Mouse (Mus musculus) gonadal fat pad, adult 2 months (tissue): Measurements from ENCODE around the gene Obp2b. TPM values are rescaled to one million over a fixed set of nuclear protein-coding genes. Genes with fewer than 3 reads are reported as not detected.

Experiments used
- DNase-seq: peaks from one replicate; pipeline ENCODE4 v3.0.0-alpha.2; 2012; ENCODE audit warnings: low read depth
- polyA plus RNA-seq: library from polyadenylated mRNA; depleted of rRNA; stranded (reverse); fragments of >200 nt; gene quantifications from 2 replicates; pipeline ENCODE4 v1.2.3, GENCODE M21; 2012; rRNA removed

Gene Obp2b
- polyA plus RNA-seq, 1 experiment: 0.22 TPM

- no peak for DNase-seq
Observed at GRCm38 (mm10) chr2:25779076-25779475, 42.3 kb downstream of the Obp2b start.

GRCm38 (mm10) chr2:25780921-25781320 is 44.1 kb downstream of the Obp2b start:
- DNase-seq: no peak

GRCm38 (mm10) chr2:25781957-25782356 is 45.1 kb downstream of the Obp2b start, which contains the start of gene Gm13539:
Gene Gm13539 (plus strand): TSS chr2:25782257.
- DNase-seq: no peak

GRCm38 (mm10) chr2:25785573-25786322 is 48.9 kb downstream of the Obp2b start:
- DNase-seq: no peak

GRCm38 (mm10) chr2:25789092-25789491 is 52.3 kb downstream of the Obp2b start:
- DNase-seq: no peak

Other genes starting within 250 kb of the Obp2b start
- gene Lcn12, start 243.1 kb upstream of the Obp2b start, polyA plus RNA-seq: 234 and 311 TPM in 2 replicates
- 19.2 and 54.8 TPM in 2 replicates for gene Fbxw5, start 236.3 kb upstream of the Obp2b start, polyA plus RNA-seq
- 15.1 and 15.8 TPM in 2 replicates for gene C8g, start 235.3 kb upstream of the Obp2b start, polyA plus RNA-seq
- gene Traf2, start 190.1 kb upstream of the Obp2b start, polyA plus RNA-seq: 13.7 and 17.0 TPM in 2 replicates
- gene Edf1, start 179.2 kb upstream of the Obp2b start, polyA plus RNA-seq: 115 and 139 TPM in 2 replicates
- 8.0 and 13.4 TPM in 2 replicates for gene Mamdc4, start 162.2 kb upstream of the Obp2b start, polyA plus RNA-seq
- 57.5 and 83.3 TPM in 2 replicates for gene Phpt1, start 161.8 kb upstream of the Obp2b start, polyA plus RNA-seq
- 1.4 and 2.0 TPM in 2 replicates for gene Ajm1, start 155.3 kb upstream of the Obp2b start, polyA plus RNA-seq
- 58.5 and 65.8 TPM in 2 replicates for gene Rabl6, start 128.5 kb upstream of the Obp2b start, polyA plus RNA-seq
- 1.0 and 1.6 TPM in 2 replicates for gene Ccdc183, start 119.3 kb upstream of the Obp2b start, polyA plus RNA-seq
- 72.5 and 74.2 TPM in 2 replicates for gene Tmem141, start 115.0 kb upstream of the Obp2b start, polyA plus RNA-seq
- gene Fcna, start 109.0 kb upstream of the Obp2b start, polyA plus RNA-seq: 18.2 and 19.1 TPM in 2 replicates
- gene Lcn8, start 83.9 kb upstream of the Obp2b start, polyA plus RNA-seq: 4,084 and 9,522 TPM in 2 replicates
- gene Lcn5, start 79.1 kb upstream of the Obp2b start, polyA plus RNA-seq: 3,609 and 5,181 TPM in 2 replicates
- gene Lcn6, start 60.2 kb upstream of the Obp2b start, polyA plus RNA-seq: 342 and 466 TPM in 2 replicates
- gene Lcn10, start 54.3 kb upstream of the Obp2b start, polyA plus RNA-seq: 996 and 1,118 TPM in 2 replicates
- gene Obp2a, start 37.0 kb upstream of the Obp2b start, polyA plus RNA-seq: 25.9 and 27.0 TPM in 2 replicates
- gene Bmyc, start 30.3 kb upstream of the Obp2b start, polyA plus RNA-seq: 208 and 344 TPM in 2 replicates
- not detected in 2 replicates for gene Lcn3, start 28.6 kb downstream of the Obp2b start, polyA plus RNA-seq
- 0.38 and 0.53 TPM in 2 replicates for gene Lcn11, start 40.0 kb downstream of the Obp2b start, polyA plus RNA-seq
- not detected in 2 replicates for gene Gm13539, start 45.2 kb downstream of the Obp2b start, polyA plus RNA-seq
- gene Glt6d1, start 78.8 kb downstream of the Obp2b start, polyA plus RNA-seq: 0.36 and 0.76 TPM in 2 replicates
- 2,439 and 2,836 TPM in 2 replicates for gene Lcn9, start 86.1 kb downstream of the Obp2b start, polyA plus RNA-seq
- gene Sohlh1, start 110.2 kb downstream of the Obp2b start, polyA plus RNA-seq: 0.13 and 0.16 TPM in 2 replicates
- 14.6 and 26.8 TPM in 2 replicates for gene Kcnt1, start 126.7 kb downstream of the Obp2b start, polyA plus RNA-seq
- gene Camsap1, start 246.3 kb downstream of the Obp2b start, polyA plus RNA-seq: 13.0 and 17.7 TPM in 2 replicates